Mouse (Mus musculus) hematopoietic stem cell, adult 5-6 weeks (primary cell): ENCODE data around the gene Slc25a21. TPM values are rescaled to one million over a fixed set of nuclear protein-coding genes. Genes with fewer than 3 reads are reported as not detected.

Experiments
- ATAC-seq, 2 experiments: fragments of 125-278 bp in 1 of 2; replicated peaks in 1 of 2; 2 replicates each; pipeline ENCODE4 v1.8.0; 2016 to 2017; ENCODE audit warnings: inconsistent platforms in 2 of 2, mild to moderate bottlenecking in 2 of 2, moderate number of reproducible peaks in 2 of 2, low read depth in 1 of 2, moderate TSS enrichment in 1 of 2; ENCODE audit not compliant: low FRiP score in 2 of 2, poor library complexity in 2 of 2, severe bottlenecking in 2 of 2, insufficient read depth in 1 of 2, low TSS enrichment in 1 of 2
- total RNA-seq: library from RNA; stranded (forward); fragments of 172-1452, 232-1000 nt; gene quantifications from 2 replicates; pipeline ENCODE4 v1.2.3, GENCODE M21; 2017

Slc25a21 gene
- total RNA-seq, 1 experiment from 2014 or later = 8.9 TPM

DNA sequence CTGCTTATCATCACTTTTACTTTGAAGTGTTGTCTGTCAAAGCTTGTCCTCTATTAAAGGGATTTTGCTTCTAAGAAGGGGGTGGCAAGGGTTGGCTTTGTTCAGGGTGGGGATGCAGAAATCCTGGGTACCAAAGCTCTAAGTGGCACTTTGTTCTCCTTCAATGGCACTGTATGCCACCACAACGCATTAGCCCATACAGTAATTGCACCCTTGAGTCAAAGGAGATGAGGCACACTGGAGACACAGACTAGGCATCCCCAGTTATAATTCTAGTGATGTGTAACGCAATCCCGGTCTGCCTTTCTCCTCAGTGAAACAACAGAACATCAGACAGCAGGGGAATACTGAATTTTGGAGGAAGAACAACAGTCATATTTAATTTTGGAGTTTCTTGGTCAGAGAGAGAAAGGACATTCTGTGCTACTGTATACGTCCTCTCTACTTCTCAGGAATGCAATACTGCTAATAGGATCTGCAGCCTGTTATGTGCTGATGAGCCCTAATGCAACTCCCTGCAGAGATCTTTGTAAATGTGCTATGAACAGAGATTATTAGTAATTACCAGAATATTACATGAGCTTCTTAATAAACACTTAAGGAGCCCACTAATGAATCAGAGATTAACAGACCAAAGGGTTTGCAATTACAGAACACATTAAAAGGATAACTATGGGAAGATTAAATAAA lies 333.3 kb downstream of the Slc25a21 start:
- ATAC-seq = no peak

DNA sequence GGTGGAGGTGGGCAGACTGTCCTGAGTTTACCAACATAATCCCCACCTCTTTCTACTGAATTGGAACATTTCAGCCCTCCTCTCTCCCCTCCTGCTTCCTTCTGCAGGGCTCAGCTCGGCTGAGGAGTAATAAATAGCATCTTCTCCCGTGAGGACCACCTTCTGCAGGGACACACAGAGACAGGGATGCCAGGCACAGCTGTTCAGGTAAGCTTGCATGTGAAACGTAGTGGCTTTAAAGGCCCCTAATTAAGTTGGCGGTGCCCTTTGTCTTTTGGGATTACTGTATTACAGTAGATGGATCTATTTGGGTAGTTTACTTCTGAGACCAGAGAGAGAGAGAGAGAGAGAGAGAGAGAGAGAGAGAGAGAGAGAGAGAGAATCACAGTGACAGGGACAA lies 344.6 kb downstream of the Slc25a21 start:
- ATAC-seq = no peak

DNA sequence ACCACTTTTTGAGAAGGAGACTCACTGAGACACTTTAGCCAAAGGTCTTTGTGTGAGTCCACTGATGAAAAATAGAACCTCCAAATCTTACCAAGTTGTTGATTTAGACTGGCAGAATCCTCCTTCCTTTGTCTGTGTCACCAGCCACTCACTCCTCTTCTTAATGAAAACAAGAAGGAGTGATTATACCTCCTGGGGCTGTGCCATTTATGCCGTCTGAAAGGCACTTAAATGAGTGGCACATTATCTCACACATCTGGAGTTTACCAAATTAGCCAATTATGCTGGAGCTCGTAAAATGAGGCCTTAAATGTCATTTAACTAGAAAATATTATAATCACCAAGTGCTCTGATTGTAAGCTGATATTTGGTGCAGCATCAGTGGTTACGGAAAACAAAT lies 345.8 kb downstream of the Slc25a21 start:
- ATAC-seq = no peak

DNA sequence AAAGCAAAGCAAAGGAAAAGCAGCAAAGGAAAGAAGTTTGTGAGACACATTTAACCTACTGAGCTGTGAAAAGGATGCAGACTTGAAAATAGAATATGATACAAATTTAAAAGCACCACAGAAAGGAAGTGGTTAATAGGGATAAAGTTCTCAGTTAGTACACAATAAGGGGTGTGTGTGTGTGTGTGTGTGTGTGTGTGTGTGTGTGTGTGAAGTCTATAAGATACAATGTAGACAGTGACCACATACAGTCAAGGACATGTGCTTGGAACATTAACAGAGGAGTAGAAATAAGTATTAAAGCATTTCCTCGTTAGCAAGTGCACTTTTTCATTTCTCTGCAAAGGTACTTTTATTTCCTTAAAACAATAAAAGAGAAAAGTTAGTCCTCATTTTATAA lies 367.3 kb downstream of the Slc25a21 start:
- ATAC-seq = no peak

DNA sequence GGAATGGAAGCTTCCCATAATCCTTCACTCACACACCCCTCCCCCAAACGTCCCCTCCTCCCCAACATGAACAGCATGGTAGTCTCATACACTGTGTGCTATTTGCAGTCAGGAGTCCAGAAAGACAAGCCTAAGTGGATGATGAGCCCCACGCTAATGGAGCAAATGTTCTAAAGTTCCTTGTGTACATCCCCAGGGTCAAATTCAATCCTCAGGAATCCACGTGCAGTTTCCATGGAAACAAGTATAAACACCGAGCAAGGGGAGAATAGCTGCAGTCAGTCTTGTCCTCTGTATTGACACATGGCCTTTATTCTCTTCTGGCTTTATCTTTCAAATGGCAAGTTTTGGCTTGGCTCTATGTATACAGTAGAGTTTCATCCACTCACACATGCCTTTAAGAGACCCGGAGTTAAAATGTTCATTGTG lies 367.8 kb downstream of the Slc25a21 start:
- no peak for ATAC-seq

DNA sequence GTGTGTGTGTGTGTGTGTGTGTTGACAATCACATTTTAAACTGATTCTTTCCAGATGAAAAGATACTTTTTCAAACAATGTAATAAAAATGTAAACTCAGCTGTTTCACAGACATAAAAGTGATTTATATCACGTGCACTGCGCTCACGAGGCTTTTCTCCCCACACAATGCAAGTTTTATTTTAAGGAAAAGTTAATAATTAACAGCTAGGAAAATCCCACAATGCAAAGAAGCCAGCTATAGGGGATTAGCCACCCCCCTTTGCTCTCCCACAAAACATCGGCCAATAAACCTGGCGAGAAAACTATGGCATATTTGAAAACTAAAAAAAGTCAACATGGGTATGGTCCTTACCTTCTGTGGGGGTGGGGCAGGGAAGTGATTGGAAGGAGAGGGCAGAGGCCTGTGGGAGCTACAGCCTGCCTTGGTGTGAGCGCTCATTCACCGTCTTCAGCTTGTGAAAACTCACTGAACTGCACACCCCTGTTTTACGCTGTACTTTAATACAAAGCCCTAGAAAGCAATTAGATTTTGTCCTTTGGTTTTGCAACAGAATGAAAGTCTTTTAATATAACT lies 369.4 kb downstream of the Slc25a21 start:
- ATAC-seq = no peak

DNA sequence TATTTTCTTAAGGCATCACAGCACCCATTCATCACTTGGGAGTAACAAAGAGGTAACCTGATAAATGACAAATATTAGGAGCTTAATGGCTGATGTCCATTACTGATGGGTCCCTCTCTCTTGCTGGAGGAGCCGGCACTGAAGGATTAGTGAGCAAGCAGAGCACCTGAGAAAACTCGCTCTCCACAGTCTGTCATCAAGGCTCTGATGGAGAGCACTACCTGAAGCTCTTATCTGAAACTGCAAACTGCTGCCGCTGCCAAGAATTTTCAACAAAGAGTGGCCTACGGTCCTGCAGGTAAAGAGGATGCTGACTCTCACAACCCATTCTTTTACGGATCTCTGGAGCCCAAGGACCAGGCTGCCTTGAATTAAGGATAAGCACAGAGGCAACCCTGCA lies 372.6 kb downstream of the Slc25a21 start:
- no peak for ATAC-seq

DNA sequence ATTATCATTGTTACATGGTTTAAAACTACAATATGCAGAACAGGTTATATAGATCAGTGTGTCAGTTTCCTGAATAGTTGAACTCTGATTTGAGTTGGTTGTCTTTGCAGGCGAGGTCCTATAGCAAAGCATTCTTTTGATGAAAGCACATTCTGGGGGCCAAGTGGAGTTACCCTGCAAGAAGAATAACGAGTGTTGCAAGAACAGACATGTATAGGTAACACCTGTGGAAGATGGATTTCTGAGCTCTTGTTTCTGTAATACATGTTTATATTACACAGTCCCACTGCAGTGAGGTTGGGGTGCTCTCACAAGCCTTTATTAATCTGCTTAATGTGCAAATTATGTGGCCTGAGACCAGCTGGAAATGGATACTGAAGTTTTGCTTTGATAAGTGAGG lies 375.1 kb downstream of the Slc25a21 start:
- ATAC-seq = no peak

DNA sequence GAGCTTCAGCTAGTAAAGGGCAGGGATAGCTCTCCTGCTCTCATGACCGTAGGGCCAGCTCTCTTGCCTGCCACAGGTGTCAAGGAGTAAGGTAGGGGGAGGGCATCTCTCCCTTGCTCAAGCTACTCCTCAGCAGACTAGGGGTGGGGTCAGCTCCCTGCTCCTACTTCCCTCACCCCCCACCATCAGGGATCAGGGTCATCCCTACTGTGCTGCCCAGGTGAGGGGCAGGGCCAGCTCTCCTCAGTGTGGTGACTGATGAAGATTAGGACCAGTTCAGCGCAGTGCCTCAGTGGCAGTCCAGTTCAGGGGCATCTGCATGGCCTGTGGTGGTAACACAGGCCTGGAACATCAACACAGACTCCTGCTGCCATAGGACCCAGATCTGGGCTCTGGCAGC lies 376.7 kb downstream of the Slc25a21 start:
- no peak for ATAC-seq

DNA sequence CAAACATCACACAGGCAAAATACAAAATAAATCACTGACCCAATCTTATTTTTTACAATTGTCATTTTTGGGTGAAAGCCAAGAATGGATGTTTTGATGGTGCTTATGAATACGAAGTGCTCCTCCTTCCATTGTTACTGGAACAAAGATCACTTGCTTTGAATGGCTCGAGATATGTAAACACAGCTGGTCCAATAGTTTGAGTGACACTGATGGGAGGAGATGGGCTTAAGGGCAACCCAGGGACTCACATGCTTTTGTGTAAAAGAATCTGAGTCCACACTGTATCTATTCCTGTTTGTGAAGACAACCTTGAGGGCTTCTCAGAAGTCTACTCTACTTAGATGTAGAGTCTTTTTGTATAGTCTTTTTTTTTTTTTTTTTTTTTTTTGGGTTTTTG lies 389.8 kb downstream of the Slc25a21 start:
- ATAC-seq = no peak

DNA sequence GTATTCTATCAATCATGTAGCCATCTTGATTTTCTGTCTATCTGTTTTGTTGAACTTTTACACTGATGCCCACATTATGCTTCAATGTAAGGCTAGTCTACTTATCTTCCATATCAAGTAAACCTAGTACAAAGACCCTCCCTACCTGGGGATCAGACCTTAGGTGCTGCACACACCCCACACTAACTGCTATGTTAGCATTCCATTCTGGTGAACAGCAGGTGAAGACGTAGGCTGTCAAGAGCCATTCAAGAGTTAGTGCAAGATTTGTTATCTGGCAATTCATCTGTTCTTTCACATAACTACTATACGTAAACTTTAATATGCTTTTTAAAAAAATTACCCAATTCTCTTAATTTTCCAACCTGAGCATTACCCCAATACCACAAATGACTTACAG lies 390.2 kb downstream of the Slc25a21 start:
- no peak for ATAC-seq

DNA sequence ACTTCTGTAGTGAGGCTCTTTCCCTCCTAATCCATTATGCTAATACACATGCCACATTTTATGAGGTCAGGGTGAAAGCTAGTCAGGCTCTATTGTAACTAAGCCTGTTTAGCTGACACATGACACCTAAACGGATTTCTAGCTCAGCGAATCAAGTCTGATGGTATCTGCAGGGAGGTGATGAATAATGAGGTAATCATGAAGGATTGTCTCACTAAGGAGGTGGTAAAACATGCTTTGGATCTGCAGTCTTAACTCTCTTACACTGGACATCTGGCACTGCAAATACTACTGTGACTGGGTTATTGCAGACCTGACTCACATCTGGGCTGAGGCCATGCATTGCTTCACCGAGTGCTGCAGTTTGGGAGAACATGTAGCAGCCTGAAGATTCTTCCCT lies 392.8 kb downstream of the Slc25a21 start:
- no peak for ATAC-seq

DNA sequence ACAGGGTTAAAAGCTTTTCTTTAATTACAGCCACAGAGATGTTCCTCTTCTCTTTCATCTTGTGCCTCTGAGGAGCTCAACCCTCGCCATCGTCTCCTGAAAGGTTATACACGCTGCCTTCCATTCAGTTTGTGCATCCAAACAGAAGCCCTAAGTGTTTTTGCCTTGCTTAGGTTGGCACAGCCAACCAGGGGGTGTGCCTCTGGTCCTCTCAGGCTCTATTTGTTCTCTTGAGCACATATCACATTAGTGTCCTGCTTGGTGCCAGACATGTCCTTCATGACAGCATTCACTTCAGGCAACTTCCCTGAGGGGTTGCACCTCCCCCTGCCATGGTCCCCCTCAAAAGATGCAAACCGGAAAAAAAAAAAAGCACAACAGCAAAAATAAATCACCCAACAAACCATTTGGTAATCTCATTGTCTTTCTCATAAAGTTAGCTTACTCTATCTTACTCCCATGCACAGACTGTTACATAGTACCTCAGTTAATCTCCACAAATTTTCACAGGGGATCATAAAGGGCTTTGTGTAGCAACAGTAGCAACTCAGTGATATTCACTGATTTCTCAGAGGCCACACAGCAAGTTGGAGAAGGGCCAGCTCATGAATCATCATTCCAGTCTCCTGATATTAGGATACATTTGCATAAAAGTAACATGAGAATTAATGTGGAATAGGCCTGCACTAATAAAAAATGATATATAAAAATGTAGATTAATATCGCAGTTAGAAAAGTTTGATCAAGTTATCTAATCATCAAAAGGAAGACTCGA lies 398.4 kb downstream of the Slc25a21 start:
- ATAC-seq = no peak

DNA sequence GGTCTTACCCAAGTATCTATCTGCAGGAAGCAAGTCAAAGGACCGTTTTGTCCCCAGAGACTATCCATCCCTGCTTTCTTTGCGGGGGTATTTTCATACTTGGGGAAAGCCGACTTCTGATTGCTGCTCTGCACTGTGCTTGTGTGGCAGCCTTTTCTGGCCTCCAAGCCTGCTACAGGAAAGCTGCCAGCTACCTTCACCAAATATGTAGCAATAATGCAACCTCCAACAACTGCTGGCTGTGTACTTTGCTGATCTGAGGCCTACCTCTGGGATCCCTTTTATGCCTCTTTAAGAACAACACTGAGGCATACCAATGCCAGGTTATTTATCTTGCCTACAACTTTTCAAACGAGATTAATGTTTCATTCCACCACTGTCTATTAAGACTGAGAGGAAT lies 408.0 kb downstream of the Slc25a21 start:
- no peak for ATAC-seq

DNA sequence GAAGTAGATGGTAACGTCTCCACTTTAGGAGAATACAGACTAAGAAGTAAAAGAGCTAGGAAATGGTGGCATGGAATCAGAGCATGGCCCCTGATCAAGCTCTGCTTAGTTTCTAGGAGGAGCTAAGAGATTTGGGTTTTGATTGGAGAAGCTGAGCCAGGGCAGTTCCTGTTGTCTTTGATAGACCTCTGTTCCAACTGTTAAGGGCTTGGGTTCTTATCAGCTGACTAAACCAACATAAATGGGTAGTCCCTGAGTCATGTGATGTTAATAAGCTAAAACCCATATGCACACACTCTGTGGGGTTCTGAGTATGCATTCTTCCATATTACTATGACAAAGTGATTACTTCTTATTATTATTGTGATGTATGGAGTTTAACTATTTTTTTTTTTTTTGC lies 412.0 kb downstream of the Slc25a21 start:
- no peak for ATAC-seq

DNA sequence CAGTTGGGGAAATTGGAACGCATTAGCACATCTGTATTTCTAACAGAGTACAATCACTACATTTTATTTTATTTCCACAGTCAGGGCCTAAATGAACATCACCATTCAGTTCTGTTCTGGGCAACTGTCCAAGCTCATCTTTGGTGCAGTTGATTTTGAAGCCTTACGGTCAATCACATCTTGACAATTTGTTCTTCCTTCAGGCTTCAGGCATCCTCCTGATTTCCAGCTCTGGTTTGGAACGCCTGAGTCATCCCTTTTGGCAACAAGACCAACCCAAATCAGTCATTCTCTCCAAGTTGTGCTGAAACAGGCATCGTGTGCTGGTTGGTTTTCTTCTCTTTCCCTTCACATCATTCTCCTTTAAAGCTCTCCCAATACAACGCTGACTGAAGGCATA lies 416.1 kb downstream of the Slc25a21 start:
- no peak for ATAC-seq

DNA sequence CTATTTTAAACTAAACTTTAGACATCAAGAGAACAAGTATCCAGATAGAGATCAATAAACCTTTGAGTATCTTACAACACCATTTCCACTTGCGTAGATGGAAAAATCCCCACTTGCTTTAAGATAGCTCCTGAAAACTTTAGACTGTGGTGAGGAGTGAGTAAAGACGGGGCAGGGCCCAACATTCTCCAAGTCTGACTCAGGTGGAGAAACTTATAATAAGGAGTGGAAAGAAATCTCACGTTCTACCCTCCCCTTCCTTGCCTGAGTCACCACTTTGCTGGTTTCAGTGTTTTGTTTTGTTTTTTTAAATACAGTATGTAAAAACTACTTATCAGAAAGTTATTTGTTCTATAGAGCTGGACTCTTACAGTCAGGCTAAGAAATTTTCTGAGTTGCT lies 417.7 kb downstream of the Slc25a21 start:
- ATAC-seq = no peak

DNA sequence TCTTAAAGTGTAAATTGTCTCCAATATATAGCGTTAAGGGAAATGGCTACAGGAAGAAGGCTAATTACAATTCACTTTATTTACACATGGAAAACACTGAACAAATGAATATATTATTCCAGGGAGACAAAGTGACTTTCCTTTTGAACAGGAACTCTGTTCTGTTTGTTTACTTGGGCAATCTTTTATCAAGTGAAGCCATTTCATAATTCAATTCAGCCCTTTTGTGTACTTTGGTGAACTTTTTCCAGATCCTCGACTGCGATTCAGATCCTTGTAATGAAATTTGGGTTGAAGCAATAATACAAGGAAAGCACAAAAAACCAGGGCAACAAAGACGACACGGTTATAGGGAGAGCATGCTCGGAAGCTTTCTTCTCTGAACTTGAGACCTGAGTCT lies 423.3 kb downstream of the Slc25a21 start:
- no peak for ATAC-seq

DNA sequence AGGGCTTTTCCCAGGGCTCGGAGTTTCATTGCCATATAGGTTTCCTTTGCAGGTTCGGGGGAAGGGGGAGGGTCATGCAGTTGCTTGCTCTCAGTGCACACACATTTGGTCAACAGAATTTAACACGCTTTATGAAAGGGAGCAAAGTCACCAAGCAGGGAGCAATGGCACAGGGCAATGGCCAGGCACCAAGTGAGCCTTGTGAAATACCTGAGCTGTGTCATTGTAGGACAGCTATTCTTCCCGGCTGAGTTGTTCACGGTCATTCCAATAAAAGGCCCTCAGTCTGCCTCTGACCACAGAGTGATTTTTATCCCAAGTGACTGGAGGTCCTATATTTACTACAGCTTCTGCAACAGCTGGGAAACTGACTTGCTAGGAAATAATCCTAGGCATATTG lies 427.9 kb downstream of the Slc25a21 start:
- ATAC-seq = no peak
